Mouse (Mus musculus) erythroid progenitor cell, adult 5-6 weeks (primary cell): ENCODE measurements around the gene Erg28. TPM values are rescaled to one million over a fixed set of nuclear protein-coding genes. Genes with fewer than 3 reads are reported as not detected.

Experiments
- ATAC-seq: replicated peaks from 2 replicates; pipeline ENCODE4 v1.8.0; 2016; ENCODE audit warnings: moderate number of reproducible peaks, mild to moderate bottlenecking, moderate TSS enrichment, inconsistent platforms; ENCODE audit not compliant: poor library complexity, low FRiP score, severe bottlenecking
- total RNA-seq, 2 experiments: library from RNA; stranded (forward) in 1 of 2; stranded (reverse) in 1 of 2; fragments of 150-400 nt in 1 of 2; fragments of 186-747, 209-891 nt in 1 of 2; gene quantifications; 2 replicates each; pipeline versions ENCODE4 v1.2.3 to v1.2.4; 2015 to 2017; ENCODE audit warnings: low replicate concordance in 2 of 2

The Erg28 gene
- total RNA-seq, 2 experiments from 2014 or later: 24.5 to 49.5 TPM

- no peak for ATAC-seq
Measured at GRCm38 (mm10) chr12:85825361-85825760, 1.0 kb upstream of the Erg28 start.

GRCm38 (mm10) chr12:85822051-85822450, 2.3 kb downstream of the Erg28 start:
- ATAC-seq: no peak

GRCm38 (mm10) chr12:85813599-85813998, 10.8 kb downstream of the Erg28 start:
- no peak for ATAC-seq

GRCm38 (mm10) chr12:85811676-85812075, 12.7 kb downstream of the Erg28 start:
- no peak for ATAC-seq

- no peak for ATAC-seq
Measured at GRCm38 (mm10) chr12:85810959-85811358, 13.4 kb downstream of the Erg28 start.

GRCm38 (mm10) chr12:85809726-85810125, 14.6 kb downstream of the Erg28 start:
- ATAC-seq: no peak

GRCm38 (mm10) chr12:85800031-85800430, 24.3 kb downstream of the Erg28 start:
- no peak for ATAC-seq

GRCm38 (mm10) chr12:85795551-85795950, 28.8 kb downstream of the Erg28 start:
- no peak for ATAC-seq

GRCm38 (mm10) chr12:85794094-85794493, 30.3 kb downstream of the Erg28 start:
- ATAC-seq: no peak

GRCm38 (mm10) chr12:85792821-85793346, 31.5 kb downstream of the Erg28 start:
- no peak for ATAC-seq

GRCm38 (mm10) chr12:85792158-85792557, 32.2 kb downstream of the Erg28 start:
- no peak for ATAC-seq

GRCm38 (mm10) chr12:85784916-85785815, 39.2 kb downstream of the Erg28 start:
- ATAC-seq: no peak

GRCm38 (mm10) chr12:85781606-85782005, 42.7 kb downstream of the Erg28 start:
- no peak for ATAC-seq

- ATAC-seq: no peak
Measured at GRCm38 (mm10) chr12:85779707-85780106, 44.6 kb downstream of the Erg28 start.

GRCm38 (mm10) chr12:85778962-85779361, 45.4 kb downstream of the Erg28 start:
- ATAC-seq: no peak

- ATAC-seq: no peak
Measured at GRCm38 (mm10) chr12:85771356-85771755, 53.0 kb downstream of the Erg28 start.

GRCm38 (mm10) chr12:85767750-85768149, 56.6 kb downstream of the Erg28 start:
- no peak for ATAC-seq

GRCm38 (mm10) chr12:85766287-85766686, 58.1 kb downstream of the Erg28 start:
- ATAC-seq: no peak
